Mouse (Mus musculus): ENCODE data around the gene Vmn1r82.

GRCm38 (mm10) chr7:12300130-12300529, at the start of gene Vmn1r82:
- TF ChIP-seq POLR2A (IDR thresholded peaks at IDR 0.05; ENCODE audit: insufficient read depth, low read depth, low read length) (no peak), CTCF (IDR thresholded peaks at IDR 0.05; ENCODE audit: insufficient read depth, low read depth, low read length) (no peak)
